Mouse (Mus musculus): ENCODE data around the gene Prtg. TPM values are rescaled to one million over a fixed set of nuclear protein-coding genes. Genes with fewer than 3 reads are reported as not detected.

Prtg gene
- polyA plus RNA-seq, 1 experiment from 2014 or later: 2.7 TPM

- no peak overlapping the region for H3K27ac ChIP-seq (replicated peaks; ENCODE audit: low read depth, low read length)
- no peak overlapping the region for H3K9ac ChIP-seq (ENCODE audit: low read length)
- no peaks in the 10 kb centered on the region for H3K27me3 ChIP-seq (ENCODE audit: control insufficient read depth, insufficient read depth, low read length)
- 39% methylated on average over 4 of the region's 4 CpGs for WGBS
- DNase-seq (ENCODE audit: low spot score) (no peak), ATAC-seq (ENCODE audit: insufficient number of reproducible peaks, low FRiP score, low TSS enrichment, low read depth) (no peak)
- H3K4me3 ChIP-seq (ENCODE audit: low read depth, low read length): no peak overlapping the region
- no peaks in the 10 kb centered on the region for H3K36me3 ChIP-seq (ENCODE audit: control insufficient read depth, insufficient read depth, low read length)
- H3K4me1 ChIP-seq (ENCODE audit: control insufficient read depth, insufficient read depth, low read length): no peaks in the 10 kb centered on the region
- H3K9me3 ChIP-seq (ENCODE audit: control insufficient read depth, low read length): no peaks in the 10 kb centered on the region
- H3K4me2 ChIP-seq (ENCODE audit: low read depth, severe bottlenecking): no peak overlapping the region
Observed at GRCm38 (mm10) chr9:72803280-72803679, 3.4 kb upstream of the Prtg start.

GRCm38 (mm10) chr9:72806146-72806545 is 528 bp upstream of the Prtg start:
- H3K9me3 ChIP-seq (ENCODE audit: control insufficient read depth, low read length): no peaks in the 10 kb centered on the region
- no peak overlapping the region for H3K4me3 ChIP-seq (ENCODE audit: low read depth, low read length)
- 1% methylated on average over 14 of the region's 14 CpGs for WGBS
- no peaks in the 10 kb centered on the region for H3K36me3 ChIP-seq (ENCODE audit: control insufficient read depth, insufficient read depth, low read length)
- no peak overlapping the region for H3K9ac ChIP-seq (ENCODE audit: low read length)
- DNase-seq (ENCODE audit: low spot score) (no peak), ATAC-seq (ENCODE audit: insufficient number of reproducible peaks, low FRiP score, low TSS enrichment, low read depth) (no peak)
- peaks cover 7% of the 10 kb centered on the region for H3K4me1 ChIP-seq (ENCODE audit: control insufficient read depth, insufficient read depth, low read length)
- peak overlapping the region; percentile 88 for H3K4me2 ChIP-seq (ENCODE audit: low read depth, severe bottlenecking)
- H3K27ac ChIP-seq (replicated peaks; ENCODE audit: low read depth, low read length): no peak overlapping the region
- no peaks in the 10 kb centered on the region for H3K27me3 ChIP-seq (ENCODE audit: control insufficient read depth, insufficient read depth, low read length)

- WGBS: 0% methylated on average over 41 of the region's 52 CpGs
- Histone ChIP-seq H3K9me3 (ENCODE audit: control insufficient read depth, low read length) (no peaks in the 10 kb centered on the region), H3K4me2 (ENCODE audit: low read depth, severe bottlenecking) (peak overlapping the region; percentile 88), H3K4me3 (ENCODE audit: low read depth, low read length) (peak overlapping the region; percentile 85), H3K27me3 (ENCODE audit: control insufficient read depth, insufficient read depth, low read length) (no peaks in the 10 kb centered on the region), H3K4me1 (ENCODE audit: control insufficient read depth, insufficient read depth, low read length) (peaks cover 8% of the 10 kb centered on the region), H3K36me3 (ENCODE audit: control insufficient read depth, insufficient read depth, low read length) (no peaks in the 10 kb centered on the region), H3K27ac (replicated peaks; ENCODE audit: low read depth, low read length) (peak overlapping the region; percentile 89), H3K9ac (ENCODE audit: low read length) (peak overlapping the region; percentile 75)
- ATAC-seq (ENCODE audit: insufficient number of reproducible peaks, low FRiP score, low TSS enrichment, low read depth) (peak; percentile 61), DNase-seq (ENCODE audit: low spot score) (peak; percentile 79)
Observed at GRCm38 (mm10) chr9:72807420-72808005, 839 bp downstream of the Prtg start.

- peak overlapping the region; percentile 88 for H3K4me2 ChIP-seq (ENCODE audit: low read depth, severe bottlenecking)
- WGBS: 0% methylated on average over 6 of the region's 6 CpGs
- H3K9ac ChIP-seq (ENCODE audit: low read length): peak overlapping the region; percentile 75
- ATAC-seq (ENCODE audit: insufficient number of reproducible peaks, low FRiP score, low TSS enrichment, low read depth): no peak
- DNase-seq (ENCODE audit: low spot score): peak; percentile 55
- no peaks in the 10 kb centered on the region for H3K9me3 ChIP-seq (ENCODE audit: control insufficient read depth, low read length)
- H3K27ac ChIP-seq (replicated peaks; ENCODE audit: low read depth, low read length): no peak overlapping the region
- H3K4me3 ChIP-seq (ENCODE audit: low read depth, low read length): peak overlapping the region; percentile 85
- H3K4me1 ChIP-seq (ENCODE audit: control insufficient read depth, insufficient read depth, low read length): peaks cover 10% of the 10 kb centered on the region
- no peaks in the 10 kb centered on the region for H3K27me3 ChIP-seq (ENCODE audit: control insufficient read depth, insufficient read depth, low read length)
- no peaks in the 10 kb centered on the region for H3K36me3 ChIP-seq (ENCODE audit: control insufficient read depth, insufficient read depth, low read length)
Observed at GRCm38 (mm10) chr9:72808176-72808575, 1.5 kb downstream of the Prtg start.

- no peak overlapping the region for H3K27ac ChIP-seq (replicated peaks; ENCODE audit: low read depth, low read length)
- 5% methylated on average over 3 of the region's 3 CpGs for WGBS
- no peak overlapping the region for H3K4me3 ChIP-seq (ENCODE audit: low read depth, low read length)
- no peak for ATAC-seq (ENCODE audit: insufficient number of reproducible peaks, low FRiP score, low TSS enrichment, low read depth)
- H3K36me3 ChIP-seq (ENCODE audit: control insufficient read depth, insufficient read depth, low read length): no peaks in the 10 kb centered on the region
- no peak for DNase-seq (ENCODE audit: low spot score)
- H3K4me1 ChIP-seq (ENCODE audit: control insufficient read depth, insufficient read depth, low read length): peaks cover 10% of the 10 kb centered on the region
- H3K9me3 ChIP-seq (ENCODE audit: control insufficient read depth, low read length): no peaks in the 10 kb centered on the region
- H3K4me2 ChIP-seq (ENCODE audit: low read depth, severe bottlenecking): peak overlapping the region; percentile 88
- no peaks in the 10 kb centered on the region for H3K27me3 ChIP-seq (ENCODE audit: control insufficient read depth, insufficient read depth, low read length)
- no peak overlapping the region; the same call in 1 of the 2 replicates for H3K9ac ChIP-seq (ENCODE audit: low read length)
Observed at GRCm38 (mm10) chr9:72808586-72808985, 1.9 kb downstream of the Prtg start.

- Histone ChIP-seq H3K4me1 (ENCODE audit: control insufficient read depth, insufficient read depth, low read length) (peaks cover 10% of the 10 kb centered on the region), H3K9ac (ENCODE audit: low read length) (peak overlapping the region; percentile 22; the same call in 1 of the 2 replicates), H3K36me3 (ENCODE audit: control insufficient read depth, insufficient read depth, low read length) (no peaks in the 10 kb centered on the region), H3K27me3 (ENCODE audit: control insufficient read depth, insufficient read depth, low read length) (no peaks in the 10 kb centered on the region), H3K27ac (replicated peaks; ENCODE audit: low read depth, low read length) (no peak overlapping the region), H3K4me2 (ENCODE audit: low read depth, severe bottlenecking) (peak overlapping the region; percentile 13; the same call in 1 of the 2 replicates), H3K4me3 (ENCODE audit: low read depth, low read length) (no peak overlapping the region), H3K9me3 (ENCODE audit: control insufficient read depth, low read length) (no peaks in the 10 kb centered on the region)
- no peak for DNase-seq (ENCODE audit: low spot score)
- WGBS: 18% methylated on average over 2 of the region's 2 CpGs
- ATAC-seq (ENCODE audit: insufficient number of reproducible peaks, low FRiP score, low TSS enrichment, low read depth): no peak
Observed at GRCm38 (mm10) chr9:72809077-72809476, 2.4 kb downstream of the Prtg start.

- peaks cover 10% of the 10 kb centered on the region for H3K4me1 ChIP-seq (ENCODE audit: control insufficient read depth, insufficient read depth, low read length)
- DNase-seq (ENCODE audit: low spot score) (no peak), ATAC-seq (ENCODE audit: insufficient number of reproducible peaks, low FRiP score, low TSS enrichment, low read depth) (no peak)
- no peaks in the 10 kb centered on the region for H3K36me3 ChIP-seq (ENCODE audit: control insufficient read depth, insufficient read depth, low read length)
- no peaks in the 10 kb centered on the region for H3K9me3 ChIP-seq (ENCODE audit: control insufficient read depth, low read length)
- no peak overlapping the region for H3K27ac ChIP-seq (replicated peaks; ENCODE audit: low read depth, low read length)
- no peaks in the 10 kb centered on the region for H3K27me3 ChIP-seq (ENCODE audit: control insufficient read depth, insufficient read depth, low read length)
- no peak overlapping the region for H3K9ac ChIP-seq (ENCODE audit: low read length)
- no peak overlapping the region for H3K4me2 ChIP-seq (ENCODE audit: low read depth, severe bottlenecking)
- no peak overlapping the region for H3K4me3 ChIP-seq (ENCODE audit: low read depth, low read length)
- WGBS: 72% methylated on average over 5 of the region's 5 CpGs
Observed at GRCm38 (mm10) chr9:72810607-72811006, 3.9 kb downstream of the Prtg start.

GRCm38 (mm10) chr9:72812091-72812490 is 5.4 kb downstream of the Prtg start:
- Histone ChIP-seq H3K4me3 (ENCODE audit: low read depth, low read length) (no peak overlapping the region), H3K4me2 (ENCODE audit: low read depth, severe bottlenecking) (no peak overlapping the region), H3K9me3 (ENCODE audit: control insufficient read depth, low read length) (no peaks in the 10 kb centered on the region), H3K9ac (ENCODE audit: low read length) (no peak overlapping the region), H3K4me1 (ENCODE audit: control insufficient read depth, insufficient read depth, low read length) (peaks cover 10% of the 10 kb centered on the region), H3K27ac (replicated peaks; ENCODE audit: low read depth, low read length) (no peak overlapping the region), H3K36me3 (ENCODE audit: control insufficient read depth, insufficient read depth, low read length) (no peaks in the 10 kb centered on the region), H3K27me3 (ENCODE audit: control insufficient read depth, insufficient read depth, low read length) (no peaks in the 10 kb centered on the region)
- no peak for ATAC-seq (ENCODE audit: insufficient number of reproducible peaks, low FRiP score, low TSS enrichment, low read depth)
- whole genome bisulfite sequencing: 30% methylated on average over 7 of the region's 7 CpGs
- no peak for DNase-seq (ENCODE audit: low spot score)

Measured in limb, embryonic 11.5 days (tissue).